Mouse (Mus musculus): ENCODE measurements around the gene Emc8.

DNA sequence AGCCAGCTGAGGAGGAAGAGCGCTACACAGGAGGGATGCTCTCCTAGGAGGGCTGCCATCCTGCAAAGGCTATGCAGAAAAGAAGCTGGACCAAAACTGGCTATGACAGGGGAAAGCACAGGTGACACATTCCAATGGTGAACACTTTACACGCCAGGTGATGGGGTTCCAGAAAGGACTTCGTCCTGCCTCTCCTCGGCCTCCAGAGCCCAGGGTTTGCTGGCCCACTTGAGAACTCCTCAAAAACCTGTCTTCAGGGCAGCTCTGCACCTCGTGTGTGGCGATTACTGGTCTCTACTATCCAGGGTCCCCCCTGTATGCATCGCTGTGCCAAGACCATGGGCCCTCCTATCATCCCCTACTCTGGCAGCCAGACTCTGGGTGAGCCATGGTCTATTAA lies 20.1 kb upstream of the Emc8 start:
- TF ChIP-seq CTCF (IDR thresholded peaks at IDR 0.05; ENCODE audit: low read depth) (no peak), EP300 (IDR thresholded peaks at IDR 0.05; ENCODE audit: low read depth) (no peak)

Data from liver, embryonic 14.5 days (tissue).